Mouse (Mus musculus) lung, adult 2 months (tissue): ENCODE measurements around the gene Hcfc1. TPM values are rescaled to one million over a fixed set of nuclear protein-coding genes. Genes with fewer than 3 reads are reported as not detected.

Experiments
- DNase-seq: peaks from one replicate; pipeline ENCODE4 v3.0.0; 2022
- H3K4me1 ChIP-seq: fragments of 200-500 bp; 2 replicates; pipeline ENCODE4 v1.6.1; 2011; ENCODE audit warnings: low read length; ENCODE audit not compliant: control insufficient read depth, insufficient read depth
- H3K4me3 ChIP-seq: fragments of 200-500 bp; replicated peaks from 2 replicates; pipeline ENCODE3; 2011; ENCODE audit warnings: low read depth, mild to moderate bottlenecking, control low read depth, low read length; ENCODE audit errors: extremely low read depth
- CTCF ChIP-seq: fragments of 200-500 bp; IDR thresholded peaks from 2 replicates; pipeline ENCODE4 v1.5.1; 2011; ENCODE audit warnings: mild to moderate bottlenecking, low read length, control low read depth; ENCODE audit not compliant: insufficient read depth
- POLR2A ChIP-seq: fragments of 200-500 bp; IDR thresholded peaks from 2 replicates; pipeline ENCODE4 v1.6.1; 2011; ENCODE audit warnings: low read depth, mild to moderate bottlenecking, control low read depth, low read length, borderline replicate concordance; ENCODE audit errors: extremely low read depth
- WGBS: fragments of 180-500 bp; shearing (Covaris S2); methylation state at CpG from one replicate; pipeline ENCODE4 v1.1.7; 2018; 5-methylcytosine and 5-hydroxymethylcytosine counted together
- polyA plus RNA-seq: library from polyadenylated mRNA; depleted of rRNA; stranded (reverse); fragments of >200 nt; gene quantifications from 2 replicates; pipeline ENCODE4 v1.2.3, GENCODE M21; 2012

Hcfc1 gene
- polyA plus RNA-seq, 1 experiment: 62.6 TPM

- 36% methylated on average over 4 of the region's 4 CpGs for WGBS
- TF ChIP-seq POLR2A (no peak), CTCF (peak; percentile 31; the same call in 1 of the 2 replicates)
- DNase-seq: no peak
Measured at GRCm38 (mm10) chrX:73948647-73949046, 17.5 kb downstream of the Hcfc1 start.

GRCm38 (mm10) chrX:73946896-73947295 is 19.3 kb downstream of the Hcfc1 start:
- Histone ChIP-seq H3K4me1 (no peaks in the 10 kb centered on the region), H3K4me3 (no peak overlapping the region)
- 73% methylated on average over 6 of the region's 6 CpGs for WGBS
- no peak for TF ChIP-seq POLR2A
- TF ChIP-seq CTCF: no peak
- DNase-seq: no peak

More at GRCm38 (mm10) chrX:73948647-73949046, 17.5 kb downstream of the Hcfc1 start:
- no peak overlapping the region for H3K4me3 ChIP-seq
- no peaks in the 10 kb centered on the region for H3K4me1 ChIP-seq

GRCm38 (mm10) chrX:73942294-73942693 is 23.9 kb downstream of the Hcfc1 start:
- whole genome bisulfite sequencing: 77% methylated on average over 2 of the region's 2 CpGs
- DNase-seq: no peak
- TF ChIP-seq CTCF: no peak
- no peak for TF ChIP-seq POLR2A
- no peak overlapping the region for H3K4me3 ChIP-seq
- no peaks in the 10 kb centered on the region for H3K4me1 ChIP-seq

GRCm38 (mm10) chrX:73941860-73942259 is 24.3 kb downstream of the Hcfc1 start:
- Histone ChIP-seq H3K4me3 (no peak overlapping the region), H3K4me1 (no peaks in the 10 kb centered on the region)
- 52% methylated on average over 2 of the region's 2 CpGs for WGBS
- no peak for DNase-seq
- TF ChIP-seq CTCF (no peak), POLR2A (no peak)

GRCm38 (mm10) chrX:73931871-73932270 is 34.3 kb downstream of the Hcfc1 start:
- TF ChIP-seq CTCF (no peak), POLR2A (no peak)
- Histone ChIP-seq H3K4me1 (peaks cover 4% of the 10 kb centered on the region), H3K4me3 (no peak overlapping the region)
- DNase-seq: no peak
- 68% methylated on average over 2 of the region's 2 CpGs for WGBS

- DNase-seq: peak; percentile 66
- peaks cover 4% of the 10 kb centered on the region for H3K4me1 ChIP-seq
- WGBS: 49% methylated on average over 17 of the region's 17 CpGs
- H3K4me3 ChIP-seq: peak within 1 kb of the TSS; percentile 83
- peak; percentile 40; the same call in 1 of the 2 replicates for TF ChIP-seq POLR2A
- TF ChIP-seq CTCF: peak; percentile 19; the same call in 1 of the 2 replicates
Measured at GRCm38 (mm10) chrX:73930402-73931062, 35.6 kb downstream of the Hcfc1 start, which contains the start of gene Renbp. Renbp (minus strand) TSS chrX:73930850.

GRCm38 (mm10) chrX:73922550-73922882 is 43.6 kb downstream of the Hcfc1 start:
- WGBS: 68% methylated on average over 8 of the region's 8 CpGs
- H3K4me1 ChIP-seq: 0 out of 2 replicates have a peak, but pooled peaks cover 2% of the 10 kb centered on the region
- no peak for TF ChIP-seq CTCF
- no peak for TF ChIP-seq POLR2A
- no peak for DNase-seq
- H3K4me3 ChIP-seq: no peak overlapping the region

GRCm38 (mm10) chrX:73921823-73922549 is 44.2 kb downstream of the Hcfc1 start, which contains the start of the genes Arhgap4 and Naa10:
Arhgap4 (minus strand) TSS chrX:73921870.
Naa10 (minus strand) TSS chrX:73921944.
- 29% methylated on average over 43 of the region's 43 CpGs for WGBS
- peak; percentile 82 for DNase-seq
- TF ChIP-seq POLR2A: peak; percentile 46; the same call in 1 of the 2 replicates
- no peak for TF ChIP-seq CTCF
- H3K4me1 ChIP-seq: 0 out of 2 replicates have a peak, but pooled peaks cover 2% of the 10 kb centered on the region
- peak within 1 kb of the TSS; percentile 85 for H3K4me3 ChIP-seq

GRCm38 (mm10) chrX:73921285-73921822 is 44.8 kb downstream of the Hcfc1 start:
- no peak for DNase-seq
- peak overlapping the region; percentile 71 for H3K4me3 ChIP-seq
- H3K4me1 ChIP-seq: 0 out of 2 replicates have a peak, but pooled peaks cover 2% of the 10 kb centered on the region
- 29% methylated on average over 34 of the region's 34 CpGs for WGBS
- TF ChIP-seq POLR2A (no peak), CTCF (no peak)
